Mouse (Mus musculus) liver, postnatal 0 days (tissue): Measurements from ENCODE around the gene Lck.

Experiments used
- CTCF ChIP-seq: sonication (generic); IDR thresholded peaks from 2 replicates; pipeline ENCODE4 v1.5.1; 2016; ENCODE audit warnings: antibody characterized with exemption, low read depth
- EP300 ChIP-seq: IDR thresholded peaks from 2 replicates; pipeline ENCODE4 v1.6.1; 2016; ENCODE audit warnings: antibody characterized with exemption, low read depth, mild to moderate bottlenecking

- TF ChIP-seq EP300 (no peak), CTCF (no peak)
These were observed 59.5 kb downstream of the Lck start for GRCm38 (mm10) chr4:129513891-129514290.
